Mouse (Mus musculus) spleen, embryonic (tissue): Measurements from ENCODE around the gene Clic4.

Source experiments
- CTCF ChIA-PET: fragments of 350-600 bp; sonication (Branson Sonifier 250); formaldehyde crosslinking; loops from one replicate; lab custom pipeline; 2022; lab: Charles Lee

Gene Clic4

GRCm38 (mm10) chr4:135272640-135273306, at the start of gene Clic4:
Clic4 (minus strand) TSS chr4:135272814.
- CTCF ChIA-PET, result no interaction called here

- CTCF ChIA-PET, result interaction anchor here (0.7 kb wide), 1 partner anchor 54 kb away, joined by 4 read pairs; no protein-coding TSS in a partner anchor
Observed at GRCm38 (mm10) chr4:135317966-135318365, 45.4 kb upstream of the Clic4 start.

- CTCF ChIA-PET, result interaction anchor here (0.7 kb wide), 1 partner anchor 53 kb away, joined by 4 read pairs; no protein-coding TSS in a partner anchor
Observed at GRCm38 (mm10) chr4:135317539-135317938, 44.9 kb upstream of the Clic4 start.

GRCm38 (mm10) chr4:135315287-135315686, 42.7 kb upstream of the Clic4 start:
- CTCF ChIA-PET, result interaction anchor here (1.8 kb wide), 1 partner anchor 95 kb away, joined by 6 read pairs; no protein-coding TSS in a partner anchor

GRCm38 (mm10) chr4:135314419-135314832, 41.8 kb upstream of the Clic4 start:
- CTCF ChIA-PET, result interaction anchor here (0.6 to 1.8 kb wide), 3 partner anchors 39 to 94 kb away, joined by 3 to 6 read pairs (median 3); no protein-coding TSS in a partner anchor

GRCm38 (mm10) chr4:135313761-135314241, 41.2 kb upstream of the Clic4 start:
- CTCF ChIA-PET, result interaction anchor here (0.5 to 1.8 kb wide), 3 partner anchors 39 to 93 kb away, joined by 3 to 6 read pairs (median 6); no protein-coding TSS in a partner anchor

- CTCF ChIA-PET, result interaction anchor here (0.5 to 1.8 kb wide), 3 partner anchors 22 to 93 kb away, joined by 3 to 6 read pairs (median 6); no protein-coding TSS in a partner anchor
Observed at GRCm38 (mm10) chr4:135313111-135313691, 40.6 kb upstream of the Clic4 start.

- CTCF ChIA-PET, result interaction anchor here (0.8 kb wide), 1 partner anchor 22 kb away, joined by 3 read pairs; no protein-coding TSS in a partner anchor
Observed at GRCm38 (mm10) chr4:135312706-135313105, 40.1 kb upstream of the Clic4 start.

- CTCF ChIA-PET, result no interaction called here
Observed at GRCm38 (mm10) chr4:135310371-135310770, 37.8 kb upstream of the Clic4 start.

- CTCF ChIA-PET, result no interaction called here
Observed at GRCm38 (mm10) chr4:135309726-135310125, 37.1 kb upstream of the Clic4 start.

- CTCF ChIA-PET, result interaction anchor here (0.6 kb wide), 1 partner anchor 26 kb away, joined by 4 read pairs; no protein-coding TSS in a partner anchor
Observed at GRCm38 (mm10) chr4:135309112-135309659, 36.6 kb upstream of the Clic4 start.

- CTCF ChIA-PET, result interaction anchor here (0.6 kb wide), 2 partner anchors 12 to 47 kb away, joined by 3 to 5 read pairs; no protein-coding TSS in a partner anchor
Observed at GRCm38 (mm10) chr4:135306971-135307632, 34.5 kb upstream of the Clic4 start.

- CTCF ChIA-PET, result no interaction called here
Observed at GRCm38 (mm10) chr4:135306533-135306932, 33.9 kb upstream of the Clic4 start.

GRCm38 (mm10) chr4:135302261-135302660, 29.6 kb upstream of the Clic4 start:
- CTCF ChIA-PET, result no interaction called here

GRCm38 (mm10) chr4:135301166-135301565, 28.6 kb upstream of the Clic4 start:
- CTCF ChIA-PET, result no interaction called here

GRCm38 (mm10) chr4:135300248-135301041, 27.8 kb upstream of the Clic4 start:
- CTCF ChIA-PET, result no interaction called here

- CTCF ChIA-PET, result no interaction called here
Observed at GRCm38 (mm10) chr4:135298680-135299079, 26.1 kb upstream of the Clic4 start.

GRCm38 (mm10) chr4:135297931-135298546, 25.4 kb upstream of the Clic4 start:
- CTCF ChIA-PET, result no interaction called here

- CTCF ChIA-PET, result no interaction called here
Observed at GRCm38 (mm10) chr4:135297146-135297545, 24.5 kb upstream of the Clic4 start.

GRCm38 (mm10) chr4:135296565-135296964, 24.0 kb upstream of the Clic4 start:
- CTCF ChIA-PET, result no interaction called here
